ENCODE assay signal across 13 mouse cellular contexts in genomic region chr9:77732067-77732466, GRCm38 (mm10).
"Had no signal": no experiment of that assay in that cellular context is flagged by ENCODE, and none has a peak within 500 bp of the region (broad histone marks: within the 10 kb centered on the region; RNA-seq: fewer than 3 reads in every experiment).

No protein-coding gene starts in this region.

- H3K36me3 ChIP-seq: limb, embryonic 15.5 days; liver, embryonic 12.5 days; midbrain, embryonic 12.5 days; neural tube, embryonic 13.5 days; stomach, embryonic 15.5 days had no signal

- ATAC-seq: intestine, postnatal 0 days; liver, embryonic 12.5 days; midbrain, embryonic 16.5 days had no signal

- H3K4me2 ChIP-seq: limb, embryonic 15.5 days; liver, embryonic 12.5 days; midbrain, embryonic 12.5 days; neural tube, embryonic 13.5 days; stomach, embryonic 15.5 days had no signal

- DNase-seq: kidney, adult 8-10 months; kidney, postnatal 25 days; lung, postnatal 36 days; right cerebral cortex, postnatal 14 days; thymus, postnatal 36 days had no signal

- H3K27me3 ChIP-seq: limb, embryonic 15.5 days; liver, embryonic 12.5 days; midbrain, embryonic 12.5 days; neural tube, embryonic 13.5 days; stomach, embryonic 15.5 days had no signal

- H3K4me3 ChIP-seq: left cerebral cortex, adult 2 months; limb, embryonic 15.5 days; liver, embryonic 12.5 days; midbrain, embryonic 12.5 days; neural tube, embryonic 13.5 days; stomach, embryonic 15.5 days had no signal

- H3K9me3 ChIP-seq: limb, embryonic 15.5 days; liver, embryonic 12.5 days; midbrain, embryonic 12.5 days; neural tube, embryonic 13.5 days; stomach, embryonic 15.5 days had no signal

- H3K4me1 ChIP-seq: limb, embryonic 15.5 days; liver, embryonic 12.5 days; midbrain, embryonic 12.5 days; neural tube, embryonic 13.5 days; stomach, embryonic 15.5 days had no signal

- H3K9ac ChIP-seq: limb, embryonic 15.5 days; liver, embryonic 12.5 days; midbrain, embryonic 12.5 days; neural tube, embryonic 13.5 days; stomach, embryonic 15.5 days had no signal

- H3K27ac ChIP-seq: left cerebral cortex, adult 2 months; limb, embryonic 15.5 days; liver, embryonic 12.5 days; midbrain, embryonic 12.5 days; neural tube, embryonic 13.5 days; stomach, embryonic 15.5 days had no signal
